Mouse (Mus musculus) hindbrain, embryonic 12.5 days (tissue): ENCODE results near the gene Gabbr1. TPM values are rescaled to one million over a fixed set of nuclear protein-coding genes. Genes with fewer than 3 reads are reported as not detected.
"Not testable (repeated sequence)": the region's sequence is repeated elsewhere in the genome, so short reads cannot be mapped to it uniquely, and the experiment has no call there.

Experiments used
- ATAC-seq: fragments of 200-750 bp; cut with Nextera tagmentation; 2 replicates; pipeline ENCODE4 v1.8.0; 2017; ENCODE audit warnings: moderate TSS enrichment; ENCODE audit not compliant: low FRiP score
- H3K27ac ChIP-seq: fragments of 300-500 bp; sonication (generic); 2 replicates; pipeline ENCODE4 v1.5.1; 2016; ENCODE audit warnings: mild to moderate bottlenecking
- H3K27me3 ChIP-seq: fragments of 300-500 bp; sonication (generic); 2 replicates; pipeline ENCODE4 v1.6.1; 2016; ENCODE audit warnings: mild to moderate bottlenecking
- H3K36me3 ChIP-seq: fragments of 300-500 bp; sonication (generic); 2 replicates; pipeline ENCODE4 v1.6.1; 2016; ENCODE audit warnings: mild to moderate bottlenecking
- H3K4me1 ChIP-seq: fragments of 300-500 bp; sonication (generic); 2 replicates; pipeline ENCODE4 v1.6.1; 2016
- H3K4me2 ChIP-seq: fragments of 300-500 bp; sonication (generic); replicated peaks from 2 replicates; pipeline ENCODE4 v1.6.1; 2016; ENCODE audit warnings: mild to moderate bottlenecking
- H3K4me3 ChIP-seq: fragments of 300-500 bp; sonication (generic); 2 replicates; pipeline ENCODE4 v1.5.1; 2016; ENCODE audit warnings: mild to moderate bottlenecking
- H3K9ac ChIP-seq: fragments of 300-500 bp; sonication (generic); 2 replicates; pipeline ENCODE4 v1.6.1; 2016; ENCODE audit warnings: mild to moderate bottlenecking, moderate library complexity
- H3K9me3 ChIP-seq: fragments of 300-500 bp; sonication (generic); replicated peaks from 2 replicates; pipeline ENCODE4 v1.6.1; 2016; ENCODE audit warnings: mild to moderate bottlenecking
- WGBS: fragments of 180-500 bp; shearing (Covaris S2); methylation state at CpG from one replicate; pipeline ENCODE4 v1.1.7; 2016; 5-methylcytosine and 5-hydroxymethylcytosine counted together
- polyA plus RNA-seq: library from polyadenylated mRNA; unstranded; fragments of >200 nt; fragmentation: Nextera tagmentation; extraction: Ambion mirVana; gene quantifications from 2 replicates; pipeline ENCODE4 v1.2.1, GENCODE M21; 2016

Gene Gabbr1
- polyA plus RNA-seq, 1 experiment from 2014 or later = 42.1 TPM

GRCm38 (mm10) chr17:37018328-37018727, 27.4 kb upstream of the Gabbr1 start:
- Histone ChIP-seq H3K27ac (no peak overlapping the region), H3K9me3 (no peaks in the 10 kb centered on the region), H3K36me3 (no peaks in the 10 kb centered on the region), H3K4me2 (no peak overlapping the region), H3K27me3 (no peaks in the 10 kb centered on the region), H3K4me3 (no peak overlapping the region), H3K9ac (no peak overlapping the region), H3K4me1 (no peaks in the 10 kb centered on the region)
- ATAC-seq = no peak
- WGBS = 67% methylated on average over 3 of the region's 3 CpGs

GRCm38 (mm10) chr17:37019242-37019641, 26.5 kb upstream of the Gabbr1 start:
- ATAC-seq, H3K27me3 ChIP-seq, H3K9me3 ChIP-seq, H3K4me2 ChIP-seq, H3K36me3 ChIP-seq, H3K4me3 ChIP-seq, H3K9ac ChIP-seq, H3K27ac ChIP-seq, H3K4me1 ChIP-seq: not testable (repeated sequence)
- WGBS = 91% methylated on average over 5 of the region's 5 CpGs

- Histone ChIP-seq H3K4me1 (no peaks in the 10 kb centered on the region), H3K9ac (no peak within 1 kb of the TSS), H3K9me3 (no peaks in the 10 kb centered on the region), H3K4me3 (no peak within 1 kb of the TSS), H3K4me2 (no peak within 1 kb of the TSS), H3K36me3 (no peaks in the 10 kb centered on the region), H3K27ac (no peak within 1 kb of the TSS), H3K27me3 (no peaks in the 10 kb centered on the region)
- ATAC-seq = no peak
- WGBS = 75% methylated on average over 9 of the region's 9 CpGs
Measured at GRCm38 (mm10) chr17:37022628-37023576, 22.9 kb upstream of the Gabbr1 start, which contains the start of gene Mog. Gene Mog, minus strand, starts transcription at chr17:37023398.

- Histone ChIP-seq H3K27me3 (no peaks in the 10 kb centered on the region), H3K9me3 (no peaks in the 10 kb centered on the region), H3K27ac (no peak overlapping the region), H3K4me2 (no peak overlapping the region), H3K9ac (no peak overlapping the region), H3K4me1 (no peaks in the 10 kb centered on the region), H3K4me3 (no peak overlapping the region), H3K36me3 (no peaks in the 10 kb centered on the region)
- WGBS = 60% methylated on average over 2 of the region's 2 CpGs
- ATAC-seq = no peak
Measured at GRCm38 (mm10) chr17:37026425-37026824, 19.3 kb upstream of the Gabbr1 start.

- no peak for ATAC-seq
- 93% methylated on average over 4 of the region's 4 CpGs for WGBS
- Histone ChIP-seq H3K9ac (no peak overlapping the region), H3K4me1 (no peaks in the 10 kb centered on the region), H3K27me3 (no peaks in the 10 kb centered on the region), H3K36me3 (no peaks in the 10 kb centered on the region), H3K4me2 (no peak overlapping the region), H3K27ac (peak overlapping the region; percentile 96), H3K4me3 (no peak overlapping the region), H3K9me3 (no peaks in the 10 kb centered on the region)
Measured at GRCm38 (mm10) chr17:37027486-37027885, 18.3 kb upstream of the Gabbr1 start.

- peak; percentile 26 for ATAC-seq
- 3% methylated on average over 10 of the region's 10 CpGs for WGBS
- H3K27ac ChIP-seq = peak overlapping the region; percentile 96
Measured at GRCm38 (mm10) chr17:37028212-37028611, 17.6 kb upstream of the Gabbr1 start.

GRCm38 (mm10) chr17:37028683-37029120, 17.1 kb upstream of the Gabbr1 start:
- Histone ChIP-seq H3K27ac (peak overlapping the region; percentile 96), H3K4me2 (peak overlapping the region; percentile 52), H3K9me3 (no peaks in the 10 kb centered on the region), H3K36me3 (no peaks in the 10 kb centered on the region), H3K4me3 (peak overlapping the region; percentile 36), H3K27me3 (no peaks in the 10 kb centered on the region), H3K9ac (peak overlapping the region; percentile 54; the same call in 1 of the 2 replicates), H3K4me1 (no peaks in the 10 kb centered on the region)
- peak; percentile 99 for ATAC-seq
- 0% methylated on average over 14 of the region's 14 CpGs for WGBS

More at GRCm38 (mm10) chr17:37028212-37028611, 17.6 kb upstream of the Gabbr1 start:
- Histone ChIP-seq H3K4me1 (no peaks in the 10 kb centered on the region), H3K4me2 (peak overlapping the region; percentile 52), H3K9ac (peak overlapping the region; percentile 54), H3K9me3 (no peaks in the 10 kb centered on the region), H3K4me3 (peak overlapping the region; percentile 36), H3K36me3 (no peaks in the 10 kb centered on the region), H3K27me3 (no peaks in the 10 kb centered on the region)

GRCm38 (mm10) chr17:37029162-37029561, 16.6 kb upstream of the Gabbr1 start:
- 63% methylated on average over 8 of the region's 8 CpGs for WGBS
- peak; percentile 38 for ATAC-seq

GRCm38 (mm10) chr17:37039127-37039894, 6.5 kb upstream of the Gabbr1 start:
- Histone ChIP-seq H3K9me3 (no peaks in the 10 kb centered on the region), H3K4me2 (no peak overlapping the region), H3K36me3 (no peaks in the 10 kb centered on the region), H3K27me3 (no peaks in the 10 kb centered on the region), H3K4me3 (no peak overlapping the region), H3K9ac (no peak overlapping the region), H3K4me1 (no peaks in the 10 kb centered on the region), H3K27ac (no peak overlapping the region)
- ATAC-seq = no peak
- WGBS = 74% methylated on average over 2 of the region's 2 CpGs

More at GRCm38 (mm10) chr17:37029162-37029561, 16.6 kb upstream of the Gabbr1 start:
- no peaks in the 10 kb centered on the region for H3K27me3 ChIP-seq
- no peaks in the 10 kb centered on the region for H3K9me3 ChIP-seq
- peak overlapping the region; percentile 36 for H3K4me3 ChIP-seq
- peak overlapping the region; percentile 52 for H3K4me2 ChIP-seq
- H3K9ac ChIP-seq = peak overlapping the region; percentile 54; the same call in 1 of the 2 replicates
- H3K27ac ChIP-seq = peak overlapping the region; percentile 96
- H3K36me3 ChIP-seq = no peaks in the 10 kb centered on the region
- no peaks in the 10 kb centered on the region for H3K4me1 ChIP-seq

GRCm38 (mm10) chr17:37044651-37045244, 1.0 kb upstream of the Gabbr1 start:
- Histone ChIP-seq H3K9me3 (no peaks in the 10 kb centered on the region), H3K36me3 (no peaks in the 10 kb centered on the region), H3K27me3 (peaks cover 6% of the 10 kb centered on the region), H3K4me3 (peak overlapping the region; percentile 90), H3K4me1 (peaks cover 24% of the 10 kb centered on the region), H3K9ac (peak overlapping the region; percentile 98), H3K27ac (peak overlapping the region; percentile 96), H3K4me2 (peak overlapping the region; percentile 69)
- no peak for ATAC-seq
- 83% methylated on average over 7 of the region's 7 CpGs for WGBS

- Histone ChIP-seq H3K27ac (peak overlapping the region; percentile 96), H3K36me3 (no peaks in the 10 kb centered on the region), H3K27me3 (peaks cover 6% of the 10 kb centered on the region), H3K4me1 (peaks cover 33% of the 10 kb centered on the region), H3K9me3 (no peaks in the 10 kb centered on the region), H3K4me2 (peak overlapping the region; percentile 69), H3K4me3 (peak overlapping the region; percentile 90), H3K9ac (peak overlapping the region; percentile 98)
- ATAC-seq = peak; percentile 60
- 1% methylated on average over 31 of the region's 58 CpGs for WGBS
Measured at GRCm38 (mm10) chr17:37046312-37047112, 746 bp downstream of the Gabbr1 start.
